Mouse (Mus musculus) c-Kit-positive CD71-positive TER-119-negative erythroid progenitor cells, embryonic 14.5 days (primary cell): ENCODE measurements around the gene Jdp2.

Source experiments
- DNase-seq: peaks from one replicate; pipeline ENCODE4 v3.0.0-alpha.2; 2013; ENCODE audit warnings: low read depth

The Jdp2 gene

GRCm38 (mm10) chr12:85601531-85601930 is 2.7 kb downstream of the Jdp2 start:
- no peak for DNase-seq

GRCm38 (mm10) chr12:85602153-85602552 is 3.3 kb downstream of the Jdp2 start:
- no peak for DNase-seq

GRCm38 (mm10) chr12:85602811-85603210 is 4.0 kb downstream of the Jdp2 start:
- DNase-seq: no peak

- DNase-seq: no peak
Measured at GRCm38 (mm10) chr12:85603767-85604166, 4.9 kb downstream of the Jdp2 start.

- no peak for DNase-seq
Measured at GRCm38 (mm10) chr12:85604301-85604998, 5.6 kb downstream of the Jdp2 start.

GRCm38 (mm10) chr12:85607519-85608449 is 9.0 kb downstream of the Jdp2 start:
- DNase-seq: no peak

- no peak for DNase-seq
Measured at GRCm38 (mm10) chr12:85610167-85610566, 11.3 kb downstream of the Jdp2 start.

GRCm38 (mm10) chr12:85614090-85614489 is 15.3 kb downstream of the Jdp2 start:
- no peak for DNase-seq

GRCm38 (mm10) chr12:85615486-85615885 is 16.7 kb downstream of the Jdp2 start:
- DNase-seq: no peak

GRCm38 (mm10) chr12:85617885-85618284 is 19.1 kb downstream of the Jdp2 start:
- DNase-seq: no peak

GRCm38 (mm10) chr12:85618430-85618829 is 19.6 kb downstream of the Jdp2 start:
- DNase-seq: no peak

GRCm38 (mm10) chr12:85619283-85619897 is 20.6 kb downstream of the Jdp2 start:
- DNase-seq: no peak

GRCm38 (mm10) chr12:85619898-85620443 is 21.1 kb downstream of the Jdp2 start:
- DNase-seq: no peak

- no peak for DNase-seq
Measured at GRCm38 (mm10) chr12:85621027-85621426, 22.2 kb downstream of the Jdp2 start.

GRCm38 (mm10) chr12:85621673-85622072 is 22.8 kb downstream of the Jdp2 start:
- no peak for DNase-seq

GRCm38 (mm10) chr12:85623711-85624110 is 24.9 kb downstream of the Jdp2 start:
- DNase-seq: no peak

GRCm38 (mm10) chr12:85624652-85625051 is 25.8 kb downstream of the Jdp2 start:
- DNase-seq: no peak

GRCm38 (mm10) chr12:85625852-85626251 is 27.0 kb downstream of the Jdp2 start:
- no peak for DNase-seq

- no peak for DNase-seq
Measured at GRCm38 (mm10) chr12:85629661-85630481, 31.0 kb downstream of the Jdp2 start.

GRCm38 (mm10) chr12:85631196-85631595 is 32.4 kb downstream of the Jdp2 start:
- no peak for DNase-seq

GRCm38 (mm10) chr12:85632321-85632720 is 33.5 kb downstream of the Jdp2 start:
- no peak for DNase-seq

GRCm38 (mm10) chr12:85637932-85638331 is 39.1 kb downstream of the Jdp2 start:
- no peak for DNase-seq
